Mouse (Mus musculus) brain, adult 10 weeks (tissue): ENCODE measurements around the gene Adgrg7. TPM values are rescaled to one million over a fixed set of nuclear protein-coding genes. Genes with fewer than 3 reads are reported as not detected.

Experiments used
- polyA plus RNA-seq: library from polyadenylated mRNA; stranded (reverse); fragments of 350-450 nt; fragmentation: Illumina TruSeq; extraction: RNeasy Lipid Tissue Mini Kit (QIAGEN cat#74804); gene quantifications from one replicate; pipeline ENCODE4 v1.2.3, GENCODE M21; 2015; ENCODE audit warnings: low read depth, low replicate concordance

Adgrg7 gene
- polyA plus RNA-seq, result not detected

GRCm38 (mm10) chr16:56795481-56796139 is at the start of gene Adgrg7:
TSS of gene Adgrg7 (minus strand) at chr16:56795855.

GRCm38 (mm10) chr16:56717224-56718200 is 78.1 kb downstream of the Adgrg7 start, which contains the start of gene Tfg:
TSS of gene Tfg (minus strand) at chr16:56717450.

Other genes starting within 250 kb of the Adgrg7 start
- gene Tfg, start 78.4 kb downstream of the Adgrg7 start, polyA plus RNA-seq, result 77.9 TPM
- gene Tmem45a, start 90.3 kb upstream of the Adgrg7 start, polyA plus RNA-seq, result 2.2 TPM
- 1.7 TPM for gene Lnp1, start 132.2 kb upstream of the Adgrg7 start, polyA plus RNA-seq